In genomic region chr1:40064508-40064907, GRCm38 (mm10) we compare ENCODE assay signal across 21 mouse cellular contexts. TPM values are rescaled to one million over a fixed set of nuclear protein-coding genes. Genes with fewer than 3 reads are reported as not detected.
"Had no signal": no experiment of that assay in that cellular context is flagged by ENCODE, and none has a peak within 500 bp of the region (broad histone marks: within the 10 kb centered on the region; RNA-seq: fewer than 3 reads in every experiment).

No protein-coding gene starts in this region.

- H3K4me1 ChIP-seq: liver, embryonic 15.5 days; lung, embryonic 15.5 days; megakaryocyte, embryonic 14.5 days; midbrain, embryonic 13.5 days; midbrain, embryonic 15.5 days; neural tube, embryonic 12.5 days had no signal

- ATAC-seq: liver, postnatal 0 days; lung, postnatal 0 days had no signal

- DNase-seq: liver, postnatal 0 days; lung, adult 2 months; lung, postnatal 14 days; lung, postnatal 36 days; retina, postnatal 1 day; right cerebral cortex, adult 18-20 months; right cerebral cortex, postnatal 25 days; right cerebral cortex, postnatal 4 days; spleen, adult 18-20 months; thymus, adult 18-20 months; thymus, postnatal 14 days; thymus, postnatal 36 days had no signal

- H3K4me3 ChIP-seq: liver, embryonic 15.5 days; lung, embryonic 15.5 days; megakaryocyte, embryonic 14.5 days; midbrain, embryonic 13.5 days; midbrain, embryonic 15.5 days; neural tube, embryonic 12.5 days had no signal

- H3K27ac ChIP-seq: liver, embryonic 15.5 days; lung, embryonic 15.5 days; macrophage; midbrain, embryonic 13.5 days; midbrain, embryonic 15.5 days; neural tube, embryonic 12.5 days had no signal

- H3K27me3 ChIP-seq: liver, embryonic 15.5 days; lung, embryonic 15.5 days; midbrain, embryonic 13.5 days; midbrain, embryonic 15.5 days; neural tube, embryonic 12.5 days had no signal

RNA-seq across cellular contexts. Expression of gene Il1r2, which starts 9.4 kb away (rescaled TPM):
- total RNA-seq: midbrain, postnatal 0 days had no signal
